Mouse (Mus musculus) 3134 (cell line): ENCODE measurements at regions not wholly inside any gene's neighbourhood (a gene's known extent, or its start where the extent isn't known, plus 50 kb on each side); places are given as distances from the start of the nearest gene placed in this dataset.

ENCODE experiments used
- DNase-seq: peaks from one replicate; pipeline ENCODE4 v3.0.0-alpha.2; 2011; ENCODE audit warnings: low spot score; ENCODE audit not compliant: insufficient read length; ENCODE audit errors: extremely low read depth

GRCm38 (mm10) chr4:34484273-34484672 is 66.5 kb upstream of the Akirin2 start:
- DNase-seq: no peak

- DNase-seq: no peak
These were observed 65.2 kb upstream of the Akirin2 start for GRCm38 (mm10) chr4:34485574-34485973.

- no peak for DNase-seq
These were observed 55.6 kb upstream of the Akirin2 start for GRCm38 (mm10) chr4:34494961-34495723.

DNA sequence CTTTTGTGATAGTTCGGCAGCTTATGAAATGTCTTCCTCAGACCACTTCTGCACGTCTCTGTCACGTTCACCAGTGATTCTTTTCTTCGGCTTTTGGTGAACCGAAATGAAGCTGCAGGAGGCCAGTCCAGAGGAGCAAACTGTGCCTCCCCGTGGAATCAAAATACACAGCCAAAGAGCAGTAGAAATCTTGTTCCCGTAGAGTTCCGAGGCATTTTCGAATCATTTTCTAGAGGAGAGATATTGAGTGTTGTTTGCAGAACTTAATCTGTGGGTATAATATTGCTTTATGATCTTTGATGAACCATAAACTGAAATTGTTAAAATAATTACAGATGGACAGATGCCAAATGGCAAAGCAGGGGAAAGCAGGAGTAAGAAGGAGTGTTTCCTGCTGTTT is 52.4 kb upstream of the Akirin2 start:
- DNase-seq: no peak

- DNase-seq: no peak
These were observed 52.0 kb upstream of the Akirin2 start for GRCm38 (mm10) chr4:34498781-34499180.

- DNase-seq: no peak
These were observed 51.0 kb upstream of the Akirin2 start for GRCm38 (mm10) chr4:34499731-34500130.
